Mouse (Mus musculus): Measurements from ENCODE around the gene Mdm4. TPM values are rescaled to one million over a fixed set of nuclear protein-coding genes. Genes with fewer than 3 reads are reported as not detected.
A peak's percentile ranks its signal among the peaks of the same experiment; 100 is the strongest.
"Not testable (repeated sequence)": the region's sequence is repeated elsewhere in the genome, so short reads cannot be mapped to it uniquely, and the experiment has no call there.

Mdm4 gene
- polyA plus RNA-seq, 1 experiment = 45.9 TPM

DNA sequence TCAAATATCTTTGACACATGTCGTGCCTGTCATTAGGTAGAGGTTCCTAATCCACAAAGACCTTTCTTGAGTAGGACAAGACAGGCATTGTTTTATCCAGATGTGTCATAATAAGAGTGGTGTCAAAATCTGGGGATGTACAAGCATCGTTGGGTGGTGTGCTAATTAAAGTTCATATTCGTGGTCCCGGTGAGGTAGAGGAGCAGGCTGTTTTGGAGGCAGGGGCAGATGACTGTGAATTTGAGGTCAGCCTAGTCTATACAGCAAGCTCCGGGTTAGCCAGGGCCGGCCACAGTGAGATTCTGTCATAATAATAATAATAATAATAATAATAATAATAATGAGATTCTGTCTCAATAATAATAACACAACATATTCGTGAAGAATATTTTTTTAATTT is 5.9 kb downstream of the Mdm4 start:
- TF ChIP-seq CTCF (IDR thresholded peaks at IDR 0.05; ENCODE audit: insufficient read depth, low read length) = no peak
- no peak for TF ChIP-seq POLR2A (IDR thresholded peaks at IDR 0.05; ENCODE audit: borderline replicate concordance, extremely low read depth, low read depth, low read length)
- WGBS = 19% methylated on average over 7 of the region's 7 CpGs
- DNase-seq = no peak

DNA sequence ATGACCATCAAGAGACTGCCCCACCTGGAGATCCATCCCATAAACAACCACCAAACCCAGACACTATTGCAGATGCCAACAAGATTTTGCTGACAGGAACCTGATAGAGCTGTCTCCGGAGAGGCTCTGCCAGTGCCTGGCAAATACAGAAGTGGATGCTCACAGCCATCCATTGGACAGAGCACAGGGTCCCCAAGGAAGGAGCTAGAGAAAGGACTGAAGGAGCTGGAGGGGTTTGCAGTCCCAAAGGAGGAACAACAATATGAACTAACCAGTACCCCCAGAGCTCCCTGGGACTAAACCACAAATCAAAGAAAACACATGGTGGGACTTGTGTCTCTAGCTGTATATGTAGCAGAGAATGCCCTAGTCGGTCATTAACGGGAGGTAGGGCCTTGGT is 6.6 kb downstream of the Mdm4 start:
- WGBS = 79% methylated on average over 3 of the region's 3 CpGs
- not testable (repeated sequence) for H3K4me1 ChIP-seq (ENCODE audit: control insufficient read depth, insufficient read depth, low read length); H3K4me3 ChIP-seq (replicated peaks; ENCODE audit: extremely low read depth, low read depth, low read length); DNase-seq

More for the DNA sequence above, 5.9 kb downstream of the Mdm4 start:
- Histone ChIP-seq H3K4me3 (replicated peaks; ENCODE audit: extremely low read depth, low read depth, low read length) (peak overlapping the region; percentile 90), H3K4me1 (ENCODE audit: control insufficient read depth, insufficient read depth, low read length) (peaks cover 3% of the 10 kb centered on the region; the same call in 1 of the 2 replicates)

DNA sequence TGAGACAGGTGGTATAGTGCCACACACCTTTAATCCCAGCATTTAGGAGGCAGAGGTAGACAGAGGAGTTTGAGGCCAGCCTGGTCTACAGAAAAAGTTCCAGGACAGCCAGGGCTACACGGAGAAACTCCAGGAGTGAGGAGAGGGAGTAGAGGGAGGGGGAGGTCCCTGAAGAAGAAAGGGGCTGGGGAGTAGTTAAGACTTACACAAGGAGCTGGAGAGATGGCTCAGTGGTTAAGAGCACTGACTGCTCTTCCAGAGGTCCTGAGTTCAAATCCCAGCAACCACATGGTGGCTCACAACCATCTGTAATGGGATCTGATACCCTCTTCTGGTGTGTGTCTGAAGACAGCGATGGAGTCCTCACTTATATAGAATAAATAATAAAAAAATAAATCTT is 8.4 kb downstream of the Mdm4 start:
- H3K4me1 ChIP-seq (ENCODE audit: control insufficient read depth, insufficient read depth, low read length); H3K4me3 ChIP-seq (replicated peaks; ENCODE audit: extremely low read depth, low read depth, low read length); DNase-seq: not testable (repeated sequence)
- 93% methylated on average over 2 of the region's 2 CpGs for WGBS

DNA sequence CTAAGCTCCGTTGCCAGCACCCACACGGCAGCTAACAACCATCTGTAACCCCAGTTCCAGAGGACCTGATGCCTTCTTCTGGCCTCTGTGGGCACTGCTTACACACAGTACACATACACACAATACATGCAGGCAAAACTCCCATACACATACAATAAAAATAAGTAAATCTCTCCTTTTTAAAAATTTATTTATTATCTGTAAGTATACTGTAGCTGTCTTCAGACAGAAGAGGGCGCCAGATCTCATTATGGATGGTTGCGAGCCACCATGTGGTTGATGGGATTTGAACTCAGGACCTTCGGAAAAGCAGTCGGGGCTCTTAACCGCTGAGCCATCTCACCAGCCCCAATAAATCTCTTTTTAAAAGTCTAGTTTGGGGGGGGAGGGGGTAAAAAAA is 9.0 kb downstream of the Mdm4 start:
- Histone ChIP-seq H3K4me1 (ENCODE audit: control insufficient read depth, insufficient read depth, low read length) (peaks cover 3% of the 10 kb centered on the region; the same call in 1 of the 2 replicates), H3K4me3 (replicated peaks; ENCODE audit: extremely low read depth, low read depth, low read length) (no peak overlapping the region)
- no peak for DNase-seq
- no peak for TF ChIP-seq CTCF (IDR thresholded peaks at IDR 0.05; ENCODE audit: insufficient read depth, low read length)
- no peak for TF ChIP-seq POLR2A (IDR thresholded peaks at IDR 0.05; ENCODE audit: borderline replicate concordance, extremely low read depth, low read depth, low read length)
- 93% methylated on average over 7 of the region's 7 CpGs for WGBS

DNA sequence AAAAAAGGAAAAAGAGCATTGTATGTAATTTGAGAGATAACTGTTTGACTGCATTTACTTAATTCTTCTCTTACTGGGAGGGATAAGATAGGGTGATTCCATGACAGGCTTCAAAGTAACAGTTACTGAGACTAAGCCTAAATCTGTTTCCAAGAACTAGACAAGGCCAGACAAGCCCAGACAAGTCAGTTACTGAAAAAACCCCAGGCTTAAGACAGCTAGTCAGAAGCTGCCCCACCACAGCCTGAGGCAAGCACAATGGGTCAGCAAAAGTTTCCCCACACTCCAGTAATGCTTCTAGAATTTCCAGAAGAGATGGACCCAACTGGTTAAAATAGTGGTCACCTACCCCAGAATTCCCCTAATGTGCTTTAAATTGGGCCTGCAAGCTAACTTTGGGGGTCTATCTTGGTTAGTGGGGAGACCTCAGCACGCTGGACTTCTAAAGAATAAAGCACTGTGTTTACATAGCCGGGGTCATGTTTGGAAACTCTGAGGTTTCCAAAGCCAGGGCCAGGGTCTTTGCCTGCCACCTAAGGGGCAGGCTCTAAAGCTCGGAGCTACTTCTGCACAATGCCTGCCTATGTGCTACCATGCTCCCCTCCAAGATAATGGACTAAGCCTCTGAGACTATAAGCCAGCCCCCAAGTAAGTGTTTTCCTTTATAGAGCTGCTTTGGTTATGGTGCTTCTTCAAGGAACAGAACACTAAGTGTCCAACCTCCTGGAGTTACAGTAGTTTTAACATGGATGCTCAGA is 10.0 kb downstream of the Mdm4 start:
- TF ChIP-seq CTCF (IDR thresholded peaks at IDR 0.05; ENCODE audit: insufficient read depth, low read length) (no peak), POLR2A (IDR thresholded peaks at IDR 0.05; ENCODE audit: borderline replicate concordance, extremely low read depth, low read depth, low read length) (no peak)
- DNase-seq = no peak
- no peak overlapping the region for H3K4me3 ChIP-seq (replicated peaks; ENCODE audit: extremely low read depth, low read depth, low read length)
- peaks cover 3% of the 10 kb centered on the region; the same call in 1 of the 2 replicates for H3K4me1 ChIP-seq (ENCODE audit: control insufficient read depth, insufficient read depth, low read length)
- 52% methylated on average over 3 of the region's 3 CpGs for WGBS

- no peak for TF ChIP-seq POLR2A (IDR thresholded peaks at IDR 0.05; ENCODE audit: borderline replicate concordance, extremely low read depth, low read depth, low read length)
- no peak for TF ChIP-seq CTCF (IDR thresholded peaks at IDR 0.05; ENCODE audit: insufficient read depth, low read length)
- H3K4me1 ChIP-seq (ENCODE audit: control insufficient read depth, insufficient read depth, low read length) = peaks cover 3% of the 10 kb centered on the region; the same call in 1 of the 2 replicates
- DNase-seq = no peak
- no peak overlapping the region for H3K4me3 ChIP-seq (replicated peaks; ENCODE audit: extremely low read depth, low read depth, low read length)
These were observed 11.0 kb downstream of the Mdm4 start for GRCm38 (mm10) chr1:133019312-133019711.

- TF ChIP-seq POLR2A (IDR thresholded peaks at IDR 0.05; ENCODE audit: borderline replicate concordance, extremely low read depth, low read depth, low read length) (no peak), CTCF (IDR thresholded peaks at IDR 0.05; ENCODE audit: insufficient read depth, low read length) (no peak)
- 75% methylated on average over 2 of the region's 2 CpGs for whole genome bisulfite sequencing
- no peak overlapping the region for H3K4me3 ChIP-seq (replicated peaks; ENCODE audit: extremely low read depth, low read depth, low read length)
- peaks cover 3% of the 10 kb centered on the region; the same call in 1 of the 2 replicates for H3K4me1 ChIP-seq (ENCODE audit: control insufficient read depth, insufficient read depth, low read length)
- no peak for DNase-seq
These were observed 11.8 kb downstream of the Mdm4 start for GRCm38 (mm10) chr1:133018580-133018979.

- TF ChIP-seq CTCF (IDR thresholded peaks at IDR 0.05; ENCODE audit: insufficient read depth, low read length) = no peak
- TF ChIP-seq POLR2A (IDR thresholded peaks at IDR 0.05; ENCODE audit: borderline replicate concordance, extremely low read depth, low read depth, low read length) = no peak
- 88% methylated on average over 9 of the region's 9 CpGs for WGBS
- no peak for DNase-seq
- peaks cover 3% of the 10 kb centered on the region; the same call in 1 of the 2 replicates for H3K4me1 ChIP-seq (ENCODE audit: control insufficient read depth, insufficient read depth, low read length)
- no peak overlapping the region for H3K4me3 ChIP-seq (replicated peaks; ENCODE audit: extremely low read depth, low read depth, low read length)
These were observed 13.5 kb downstream of the Mdm4 start for GRCm38 (mm10) chr1:133016775-133017428.

DNA sequence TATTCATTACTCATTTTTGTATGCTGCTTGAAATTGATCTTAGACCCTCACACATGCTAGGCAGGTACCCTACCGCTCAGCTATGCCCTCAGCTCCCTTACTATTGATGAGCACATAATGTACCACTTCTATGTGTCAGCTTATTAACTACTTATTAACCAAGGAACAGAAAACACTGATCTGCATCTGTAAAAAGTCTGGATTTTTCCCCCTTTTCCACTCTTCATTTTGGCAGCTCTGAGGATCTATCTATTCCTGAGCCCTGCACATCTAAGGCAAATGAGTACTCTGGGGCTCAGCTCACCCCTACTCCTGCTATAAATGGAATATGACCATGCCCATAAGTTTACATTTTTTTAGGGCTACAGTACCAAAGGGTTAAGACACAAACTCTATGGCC is 16.2 kb downstream of the Mdm4 start:
- no peaks in the 10 kb centered on the region for H3K4me1 ChIP-seq (ENCODE audit: control insufficient read depth, insufficient read depth, low read length)
- no peak for TF ChIP-seq CTCF (IDR thresholded peaks at IDR 0.05; ENCODE audit: insufficient read depth, low read length)
- no peak for TF ChIP-seq POLR2A (IDR thresholded peaks at IDR 0.05; ENCODE audit: borderline replicate concordance, extremely low read depth, low read depth, low read length)
- DNase-seq = no peak
- 96% methylated on average over 1 of the region's 1 CpGs for WGBS
- H3K4me3 ChIP-seq (replicated peaks; ENCODE audit: extremely low read depth, low read depth, low read length) = no peak overlapping the region

DNA sequence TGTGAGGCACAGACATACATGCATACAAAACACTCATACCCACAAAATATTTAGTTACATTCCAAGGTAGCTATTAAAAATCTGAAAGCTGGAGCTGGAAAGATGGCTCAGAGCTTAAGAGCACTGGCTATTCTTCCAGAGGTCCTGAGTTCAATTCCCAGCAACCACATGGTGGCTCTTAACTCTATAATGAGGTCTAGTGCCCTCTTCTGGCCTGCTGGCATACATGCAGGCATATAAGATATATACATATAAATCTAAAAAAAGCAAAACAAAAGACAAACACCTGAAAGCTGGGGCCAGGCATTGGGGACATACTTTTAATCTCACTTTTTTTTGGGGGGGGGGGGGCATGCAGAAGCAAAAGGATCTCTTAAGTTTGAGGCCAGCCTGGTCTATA is 17.0 kb downstream of the Mdm4 start:
- no peak overlapping the region for H3K4me3 ChIP-seq (replicated peaks; ENCODE audit: extremely low read depth, low read depth, low read length)
- DNase-seq = no peak
- TF ChIP-seq CTCF (IDR thresholded peaks at IDR 0.05; ENCODE audit: insufficient read depth, low read length) (no peak), POLR2A (IDR thresholded peaks at IDR 0.05; ENCODE audit: borderline replicate concordance, extremely low read depth, low read depth, low read length) (no peak)
- H3K4me1 ChIP-seq (ENCODE audit: control insufficient read depth, insufficient read depth, low read length) = no peaks in the 10 kb centered on the region

All from lung, adult 2 months (tissue).